Mouse (Mus musculus): ENCODE measurements around the gene Atp12a. TPM values are rescaled to one million over a fixed set of nuclear protein-coding genes. Genes with fewer than 3 reads are reported as not detected.

Atp12a gene
- not detected for polyA plus RNA-seq (2017; shearing (Covaris generic))

GRCm38 (mm10) chr14:56364711-56365237, at the start of gene Atp12a:
Atp12a (plus strand) TSS chr14:56365068.

GRCm38 (mm10) chr14:56402311-56403071, 37.6 kb downstream of the Atp12a start, which contains the start of gene Rnf17:
Rnf17 (plus strand) TSS chr14:56402581.

Other genes starting within 250 kb of the Atp12a start
- gene Gzme, start 244.4 kb upstream of the Atp12a start, polyA plus RNA-seq (2017; shearing (Covaris generic)): not detected
- gene Gzmd, start 232.5 kb upstream of the Atp12a start, polyA plus RNA-seq (2017; shearing (Covaris generic)): 0.19 TPM
- gene Gzmg, start 205.5 kb upstream of the Atp12a start, polyA plus RNA-seq (2017; shearing (Covaris generic)): not detected
- gene Gzmn, start 190.5 kb upstream of the Atp12a start, polyA plus RNA-seq (2017; shearing (Covaris generic)): not detected
- gene Gzmf, start 153.7 kb upstream of the Atp12a start, polyA plus RNA-seq (2017; shearing (Covaris generic)): not detected
- 5.0 TPM for gene Gzmc, start 130.4 kb upstream of the Atp12a start, polyA plus RNA-seq (2017; shearing (Covaris generic))
- gene Gzmb, start 102.8 kb upstream of the Atp12a start, polyA plus RNA-seq (2017; shearing (Covaris generic)): 7.5 TPM
- 1.0 TPM for gene Rnf17, start 37.5 kb downstream of the Atp12a start, polyA plus RNA-seq (2017; shearing (Covaris generic))
- gene Cenpj, start 210.4 kb downstream of the Atp12a start, polyA plus RNA-seq (2017; shearing (Covaris generic)): 13.9 TPM
- gene Parp4, start 210.6 kb downstream of the Atp12a start, polyA plus RNA-seq (2017; shearing (Covaris generic)): 19.6 TPM